9 mouse cellular contexts compared by ENCODE assay signal in the genomic region with DNA sequence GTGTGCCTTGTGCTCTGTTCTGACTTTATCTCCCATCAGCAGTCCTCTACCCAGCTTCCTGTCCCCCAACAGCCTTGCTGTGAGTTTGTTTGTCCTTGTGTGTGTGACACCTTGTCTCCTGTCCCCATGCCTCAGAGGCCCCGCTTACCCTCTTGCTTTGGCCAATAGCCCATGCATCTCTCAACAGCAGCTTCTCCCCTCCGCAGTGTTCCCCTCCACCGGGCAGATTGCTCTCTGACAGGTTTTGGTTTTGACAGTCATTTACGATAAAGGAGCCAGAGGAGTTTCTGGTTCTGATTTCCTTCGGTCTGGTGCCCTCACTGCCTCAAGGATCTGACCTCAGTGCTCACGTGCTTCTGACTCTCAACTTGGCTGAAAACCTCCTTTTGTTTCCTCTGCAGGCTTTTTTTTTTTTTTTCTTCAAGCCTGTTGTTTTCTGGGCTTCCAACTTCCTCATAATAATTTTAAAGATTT. TPM values are rescaled to one million over a fixed set of nuclear protein-coding genes. Genes with fewer than 3 reads are reported as not detected.
DNase-seq lines count a peak whose midpoint lies in the region; ATAC-seq and TF ChIP-seq lines count a peak whose summit lies in the region.
"Had no signal": no experiment of that assay in that cellular context is flagged by ENCODE, and none has a peak within 500 bp of the region (broad histone marks: within the 10 kb centered on the region; RNA-seq: fewer than 3 reads in every experiment).

No protein-coding gene starts in this region.

- 27% methylated on average over 6 of the region's 6 CpGs for WGBS in embryonic facial prominence, embryonic 11.5 days
- 23% methylated on average over 6 of the region's 6 CpGs for WGBS in kidney, embryonic 14.5 days
- 65% methylated on average over 6 of the region's 6 CpGs for WGBS in midbrain, postnatal 0 days

- H3K36me3 ChIP-seq in embryonic facial prominence, embryonic 11.5 days (replicated peaks; ENCODE audit: control insufficient read depth, insufficient read depth, low read depth, low read length), result no peaks in the 10 kb centered on the region
- no peaks in the 10 kb centered on the region for H3K36me3 ChIP-seq in kidney, embryonic 14.5 days (ENCODE audit: control insufficient read depth, insufficient read depth, low read length)
- H3K36me3 ChIP-seq in midbrain, postnatal 0 days (ENCODE audit: insufficient read depth, low read length), result no peaks in the 10 kb centered on the region
- H3K36me3 ChIP-seq: limb, embryonic 13.5 days had no signal

- H3K4me3 ChIP-seq in left cerebral cortex, adult 2 months, result no peak overlapping the region
- H3K4me3 ChIP-seq in embryonic facial prominence, embryonic 11.5 days (ENCODE audit: low read depth, low read length), result no peak overlapping the region
- H3K4me3 ChIP-seq in kidney, embryonic 14.5 days (ENCODE audit: low read length), result no peak overlapping the region
- H3K4me3 ChIP-seq in midbrain, postnatal 0 days (ENCODE audit: low read depth, low read length), result no peak overlapping the region
- H3K4me3 ChIP-seq: limb, embryonic 13.5 days had no signal

- no peak for TF ChIP-seq CTCF in left cerebral cortex, adult 2 months (IDR thresholded peaks at IDR 0.05)
- no peak for TF ChIP-seq CTCF in midbrain, postnatal 0 days (IDR thresholded peaks at IDR 0.05)

- no peak overlapping the region for H3K9ac ChIP-seq in embryonic facial prominence, embryonic 11.5 days (replicated peaks; ENCODE audit: low read length)
- H3K9ac ChIP-seq in kidney, embryonic 14.5 days (ENCODE audit: low read depth, low read length), result no peak overlapping the region
- no peak overlapping the region for H3K9ac ChIP-seq in midbrain, postnatal 0 days (replicated peaks; ENCODE audit: low read length, poor library complexity, severe bottlenecking)
- H3K9ac ChIP-seq: limb, embryonic 13.5 days had no signal

- ATAC-seq in embryonic facial prominence, embryonic 11.5 days (replicated peaks; ENCODE audit: insufficient number of reproducible peaks, low FRiP score, low TSS enrichment, low read depth), result no peak
- ATAC-seq in kidney, embryonic 14.5 days (ENCODE audit: low FRiP score, low TSS enrichment), result no peak; the same call in 1 of the 2 replicates
- ATAC-seq in midbrain, postnatal 0 days (ENCODE audit: low FRiP score), result no peak

- intact Hi-C loops in left cerebral cortex, adult 2 months (cut with DNase I), result no loop called here
- intact Hi-C loops in left cerebral cortex, postnatal 14 days (cut with DNase I), result no loop called here

- no peak overlapping the region for H3K4me2 ChIP-seq in embryonic facial prominence, embryonic 11.5 days (ENCODE audit: low read depth, low read length)
- no peak overlapping the region for H3K4me2 ChIP-seq in kidney, embryonic 14.5 days (replicated peaks; ENCODE audit: low read depth, low read length)
- no peak overlapping the region for H3K4me2 ChIP-seq in midbrain, postnatal 0 days (ENCODE audit: low read depth, low read length, poor library complexity, severe bottlenecking)
- H3K4me2 ChIP-seq: limb, embryonic 13.5 days had no signal

- no peaks in the 10 kb centered on the region for H3K9me3 ChIP-seq in embryonic facial prominence, embryonic 11.5 days (replicated peaks; ENCODE audit: control insufficient read depth, low read length)
- no peaks in the 10 kb centered on the region for H3K9me3 ChIP-seq in kidney, embryonic 14.5 days (ENCODE audit: control insufficient read depth, low read length)
- H3K9me3 ChIP-seq in midbrain, postnatal 0 days (ENCODE audit: low read length), result no peaks in the 10 kb centered on the region
- H3K9me3 ChIP-seq: limb, embryonic 13.5 days had no signal

- no peaks in the 10 kb centered on the region for H3K4me1 ChIP-seq in embryonic facial prominence, embryonic 11.5 days (ENCODE audit: control insufficient read depth, insufficient read depth, low read length)
- H3K4me1 ChIP-seq in kidney, embryonic 14.5 days (ENCODE audit: control insufficient read depth, insufficient read depth, low read length), result peaks cover 9% of the 10 kb centered on the region; the same call in 1 of the 2 replicates
- no peaks in the 10 kb centered on the region for H3K4me1 ChIP-seq in midbrain, postnatal 0 days (ENCODE audit: insufficient read depth, low read length)
- H3K4me1 ChIP-seq: limb, embryonic 13.5 days had no signal

- no peaks in the 10 kb centered on the region for H3K27me3 ChIP-seq in embryonic facial prominence, embryonic 11.5 days (ENCODE audit: control insufficient read depth, insufficient read depth, low read length)
- no peaks in the 10 kb centered on the region for H3K27me3 ChIP-seq in kidney, embryonic 14.5 days (ENCODE audit: control insufficient read depth, insufficient read depth, low read length)
- H3K27me3 ChIP-seq in midbrain, postnatal 0 days (ENCODE audit: insufficient read depth, low read length), result no peaks in the 10 kb centered on the region
- H3K27me3 ChIP-seq: limb, embryonic 13.5 days had no signal

- DNase-seq in left cerebral cortex, adult 2 months (ENCODE audit: extremely low spot score in 1 of 2, low spot score in 2 of 2), result no peak
- DNase-seq in left cerebral cortex, adult 9 months (ENCODE audit: low spot score in 2 of 2), result no peak
- DNase-seq in embryonic facial prominence, embryonic 11.5 days (ENCODE audit: low spot score), result peak; percentile 24
- DNase-seq in lung, postnatal 25 days (ENCODE audit: low spot score), result peak; percentile 66
- DNase-seq in left cerebral cortex, postnatal 14 days (ENCODE audit: low spot score in 2 of 2), result no peak
- DNase-seq in frontal cortex, postnatal 25 days (ENCODE audit: low spot score in 2 of 2), result no peak
- DNase-seq in midbrain, postnatal 0 days (ENCODE audit: low spot score), result no peak

- peak overlapping the region; percentile 55 for H3K27ac ChIP-seq in left cerebral cortex, adult 2 months
- no peak overlapping the region for H3K27ac ChIP-seq in embryonic facial prominence, embryonic 11.5 days (replicated peaks; ENCODE audit: low read depth, low read length)
- H3K27ac ChIP-seq in kidney, embryonic 14.5 days (ENCODE audit: low read depth, low read length), result peak overlapping the region; percentile 25; the same call in 1 of the 2 replicates
- H3K27ac ChIP-seq in midbrain, postnatal 0 days (ENCODE audit: low read depth, low read length), result no peak overlapping the region
- H3K27ac ChIP-seq: limb, embryonic 13.5 days had no signal

RNA-seq across cellular contexts. Expression of a gene that starts 11.1 kb away (rescaled TPM):
- 100 to 1,000 TPM; 112 to 116 TPM for total RNA-seq in left cerebral cortex, adult 2 months (2021)
- 2.2 and 3.9 TPM in 2 replicates for polyA plus RNA-seq in embryonic facial prominence, embryonic 11.5 days (2014; fragmentation: Nextera tagmentation; extraction: Ambion mirVana)
- polyA plus RNA-seq in kidney, embryonic 14.5 days (2014; fragmentation: Nextera tagmentation; extraction: Ambion mirVana), result 7.8 and 9.3 TPM in 2 replicates
- total RNA-seq in left cerebral cortex, postnatal 14 days (2021), result 100 to 1,000 TPM; 119 to 121 TPM
- 33.6 and 34.0 TPM in 2 replicates for total RNA-seq in midbrain, postnatal 0 days (2014; rRNA removed)
- 30.2 and 33.4 TPM in 2 replicates for polyA plus RNA-seq in midbrain, postnatal 0 days (2015; fragmentation: Nextera tagmentation; extraction: Ambion mirVana)

RNA-seq across cellular contexts. Expression of a gene that starts 40.2 kb away (rescaled TPM):
- total RNA-seq in left cerebral cortex, adult 2 months (2021), result 1 to 10 TPM in 1 of 2 experiments, under 1 TPM in 1; 0.79 to 1.4 TPM
- polyA plus RNA-seq in embryonic facial prominence, embryonic 11.5 days (2014; fragmentation: Nextera tagmentation; extraction: Ambion mirVana), result 83.5 and 93.7 TPM in 2 replicates
- 43.3 and 69.8 TPM in 2 replicates for polyA plus RNA-seq in kidney, embryonic 14.5 days (2014; fragmentation: Nextera tagmentation; extraction: Ambion mirVana)
- 1 to 10 TPM; 1.1 to 1.4 TPM for total RNA-seq in left cerebral cortex, postnatal 14 days (2021)
- 2.8 and 3.9 TPM in 2 replicates for total RNA-seq in midbrain, postnatal 0 days (2014; rRNA removed)
- 2.2 and 2.5 TPM in 2 replicates for polyA plus RNA-seq in midbrain, postnatal 0 days (2015; fragmentation: Nextera tagmentation; extraction: Ambion mirVana)

Comparison
In these comparisons a context has a peak if more than half of its experiments do, and no peak if none do; other contexts are left out.
1. DNase-seq: peak in embryonic facial prominence, embryonic 11.5 days (single experiment) and lung, postnatal 25 days (single experiment); none in left cerebral cortex, adult 2 months (0 of 2), left cerebral cortex, adult 9 months (0 of 2), left cerebral cortex, postnatal 14 days (0 of 2), frontal cortex, postnatal 25 days (0 of 2) and midbrain, postnatal 0 days (single experiment).
2. H3K27ac ChIP-seq: peak in left cerebral cortex, adult 2 months (single experiment) and kidney, embryonic 14.5 days (single experiment); none in embryonic facial prominence, embryonic 11.5 days (single experiment) and midbrain, postnatal 0 days (single experiment).